Mouse (Mus musculus) testis, adult 2 months (tissue): ENCODE measurements around the gene Maco1.

Experiments used
- CTCF ChIP-seq: fragments of 200-500 bp; IDR thresholded peaks from 2 replicates; pipeline ENCODE4 v1.5.1; 2012; ENCODE audit warnings: low read depth, mild to moderate bottlenecking, inconsistent platforms, low read length, moderate library complexity; ENCODE audit not compliant: control insufficient read depth, insufficient read depth, insufficient replicate concordance
- POLR2A ChIP-seq: fragments of 200-500 bp; IDR thresholded peaks from 2 replicates; pipeline ENCODE4 v1.6.1; 2012; ENCODE audit warnings: low read depth, mild to moderate bottlenecking, inconsistent platforms, low read length, moderate library complexity; ENCODE audit not compliant: control insufficient read depth

GRCm38 (mm10) chr4:134798861-134799260 is 54.3 kb downstream of the Maco1 start:
- TF ChIP-seq POLR2A (no peak), CTCF (no peak)
